Mouse (Mus musculus) neutrophil, adult 65 days (primary cell): ENCODE results near the gene Ceacam10. TPM values are rescaled to one million over a fixed set of nuclear protein-coding genes. Genes with fewer than 3 reads are reported as not detected.

Experiments
- total RNA-seq: library from RNA; stranded (reverse); gene quantifications from 2 replicates; pipeline ENCODE4 v1.2.4, GENCODE M21; 2023

Gene Ceacam10
- total RNA-seq = 69.9 and 84.9 TPM in 2 replicates

GRCm38 (mm10) chr7:24776918-24777317 is at the start of gene Ceacam10:
Gene Ceacam10, plus strand, starts transcription at chr7:24777206.

GRCm38 (mm10) chr7:24760211-24760610 is 16.8 kb upstream of the Ceacam10 start, which contains the start of gene Cd177:
Gene Cd177, minus strand, starts transcription at chr7:24760311.

Other genes starting within 250 kb of the Ceacam10 start
- gene Irgq, start 246.5 kb upstream of the Ceacam10 start, total RNA-seq = 4.4 and 6.3 TPM in 2 replicates
- not detected in 2 replicates for gene Pinlyp, start 231.1 kb upstream of the Ceacam10 start, total RNA-seq
- gene Xrcc1, start 230.9 kb upstream of the Ceacam10 start, total RNA-seq = 29.1 and 35.1 TPM in 2 replicates
- gene Ethe1, start 189.7 kb upstream of the Ceacam10 start, total RNA-seq = 57.3 and 69.3 TPM in 2 replicates
- gene Zfp575, start 189.6 kb upstream of the Ceacam10 start, total RNA-seq = 0.14 and 0.22 TPM in 2 replicates
- 5.0 and 6.5 TPM in 2 replicates for gene Phldb3, start 166.4 kb upstream of the Ceacam10 start, total RNA-seq
- not detected in 2 replicates for gene Lypd3, start 140.7 kb upstream of the Ceacam10 start, total RNA-seq
- not detected in 2 replicates for gene Tex101, start 100.5 kb upstream of the Ceacam10 start, total RNA-seq
- 1.6 and 2.2 TPM in 2 replicates for gene BC049730, start 68.0 kb upstream of the Ceacam10 start, total RNA-seq
- 5.8 and 13.4 TPM in 2 replicates for gene Gm4763, start 50.3 kb upstream of the Ceacam10 start, total RNA-seq
- gene Cd177, start 16.9 kb upstream of the Ceacam10 start, total RNA-seq = 1,275 and 1,351 TPM in 2 replicates
- gene Gm9844, start 85.0 kb downstream of the Ceacam10 start, total RNA-seq = 2.0 and 3.2 TPM in 2 replicates
- not detected in 2 replicates for gene Lypd4, start 92.7 kb downstream of the Ceacam10 start, total RNA-seq
- not detected in 2 replicates for gene Dmrtc2, start 92.9 kb downstream of the Ceacam10 start, total RNA-seq
- 415 and 552 TPM in 2 replicates for gene Rps19, start 107.2 kb downstream of the Ceacam10 start, total RNA-seq
- 2.2 and 8.9 TPM in 2 replicates for gene Cd79a, start 120.2 kb downstream of the Ceacam10 start, total RNA-seq
- gene Arhgef1, start 125.7 kb downstream of the Ceacam10 start, total RNA-seq = 564 and 862 TPM in 2 replicates
- not detected in 2 replicates for gene Gm4881, start 167.3 kb downstream of the Ceacam10 start, total RNA-seq
- gene Rabac1, start 195.5 kb downstream of the Ceacam10 start, total RNA-seq = 138 and 148 TPM in 2 replicates
- 230 and 240 TPM in 2 replicates for gene Atp1a3, start 228.8 kb downstream of the Ceacam10 start, total RNA-seq